Mouse (Mus musculus) forebrain, postnatal 0 days (tissue): ENCODE data around the gene Hist1h2ak. TPM values are rescaled to one million over a fixed set of nuclear protein-coding genes. Genes with fewer than 3 reads are reported as not detected.
"Not testable (repeated sequence)": the region's sequence is repeated elsewhere in the genome, so short reads cannot be mapped to it uniquely, and the experiment has no call there.

ENCODE experiments used
- ATAC-seq: fragments of 200-750 bp; cut with Nextera tagmentation; 2 replicates; pipeline ENCODE4 v1.8.0; 2017; ENCODE audit warnings: mild to moderate bottlenecking, moderate library complexity
- DNase-seq: peaks from one replicate; pipeline ENCODE4 v3.0.0-alpha.2; 2015
- H3K27ac ChIP-seq: fragments of 300-500 bp; sonication (generic); 2 replicates; pipeline ENCODE4 v1.5.1; 2014; ENCODE audit warnings: low read depth, mild to moderate bottlenecking, antibody characterized with exemption, low read length, moderate library complexity, mixed read lengths
- H3K27me3 ChIP-seq: fragments of 300-500 bp; sonication (generic); 2 replicates; pipeline ENCODE4 v1.6.1; 2014; ENCODE audit warnings: mild to moderate bottlenecking, low read length, mixed read lengths; ENCODE audit not compliant: insufficient read depth
- H3K36me3 ChIP-seq: fragments of 300-500 bp; sonication (generic); 2 replicates; pipeline ENCODE4 v1.6.1; 2014; ENCODE audit warnings: mild to moderate bottlenecking, moderate library complexity; ENCODE audit not compliant: insufficient read depth
- H3K4me1 ChIP-seq: fragments of 300-500 bp; sonication (generic); 2 replicates; pipeline ENCODE4 v1.6.1; 2014; ENCODE audit warnings: antibody characterized with exemption; ENCODE audit not compliant: insufficient read depth
- H3K4me2 ChIP-seq: fragments of 300-500 bp; sonication (generic); 2 replicates; pipeline ENCODE4 v1.6.1; 2014; ENCODE audit warnings: low read depth, mild to moderate bottlenecking, moderate library complexity
- H3K4me3 ChIP-seq: fragments of 300-500 bp; sonication (generic); 2 replicates; pipeline ENCODE4 v1.5.1; 2014; ENCODE audit warnings: low read depth, low read length, mixed read lengths
- H3K9ac ChIP-seq: fragments of 300-500 bp; sonication (generic); 2 replicates; pipeline ENCODE4 v1.6.1; 2014; ENCODE audit warnings: mild to moderate bottlenecking
- H3K9me3 ChIP-seq: fragments of 300-500 bp; sonication (generic); 2 replicates; pipeline ENCODE4 v1.6.1; 2016; ENCODE audit warnings: low read length
- CTCF ChIP-seq: sonication (generic); IDR thresholded peaks from 2 replicates; pipeline ENCODE4 v1.5.1; 2016; ENCODE audit warnings: antibody characterized with exemption, control low read depth, low read depth
- WGBS: fragments of 180-500 bp; shearing (Covaris S2); extraction: QIAGEN DNeasy Blood & Tissue Kit; methylation state at CpG from one replicate; pipeline ENCODE4 v1.1.7; 2014; 5-methylcytosine and 5-hydroxymethylcytosine counted together
- polyA plus RNA-seq: library from polyadenylated mRNA; unstranded; fragments of >200 nt; fragmentation: Nextera tagmentation; extraction: Ambion mirVana; gene quantifications from 2 replicates; pipeline ENCODE4 v1.2.1, GENCODE M21; 2015
- total RNA-seq: library from RNA; depleted of rRNA; stranded (reverse); fragments of >200 nt; gene quantifications from 2 replicates; pipeline ENCODE4 v1.2.3, GENCODE M21; 2014

The Hist1h2ak gene
- total and polyA plus RNA-seq, 2 experiments from 2014 or later = 5.2 to 242 TPM

GRCm38 (mm10) chr13:21781639-21782038 is 28.0 kb upstream of the Hist1h2ak start:
- no peak for TF ChIP-seq CTCF
- H3K9me3 ChIP-seq = no peaks in the 10 kb centered on the region
- H3K4me3 ChIP-seq = no peak overlapping the region
- DNase-seq = no peak
- no peak overlapping the region for H3K9ac ChIP-seq
- ATAC-seq = no peak
- H3K27ac ChIP-seq = no peak overlapping the region
- no peaks in the 10 kb centered on the region for H3K36me3 ChIP-seq
- H3K4me2 ChIP-seq = no peak overlapping the region
- H3K4me1 ChIP-seq = peaks cover 29% of the 10 kb centered on the region
- H3K27me3 ChIP-seq = no peaks in the 10 kb centered on the region
- 93% methylated on average over 1 of the region's 1 CpGs for WGBS

GRCm38 (mm10) chr13:21781021-21781555 is 27.5 kb upstream of the Hist1h2ak start:
- H3K36me3 ChIP-seq = no peaks in the 10 kb centered on the region
- H3K27ac ChIP-seq = no peak overlapping the region
- peak overlapping the region; percentile 82 for H3K4me2 ChIP-seq
- ATAC-seq = no peak
- peaks cover 25% of the 10 kb centered on the region for H3K4me1 ChIP-seq
- no peak for TF ChIP-seq CTCF
- DNase-seq = no peak
- H3K9ac ChIP-seq = no peak overlapping the region
- H3K4me3 ChIP-seq = no peak overlapping the region
- 43% methylated on average over 6 of the region's 6 CpGs for WGBS
- H3K9me3 ChIP-seq = no peaks in the 10 kb centered on the region
- H3K27me3 ChIP-seq = no peaks in the 10 kb centered on the region

DNA sequence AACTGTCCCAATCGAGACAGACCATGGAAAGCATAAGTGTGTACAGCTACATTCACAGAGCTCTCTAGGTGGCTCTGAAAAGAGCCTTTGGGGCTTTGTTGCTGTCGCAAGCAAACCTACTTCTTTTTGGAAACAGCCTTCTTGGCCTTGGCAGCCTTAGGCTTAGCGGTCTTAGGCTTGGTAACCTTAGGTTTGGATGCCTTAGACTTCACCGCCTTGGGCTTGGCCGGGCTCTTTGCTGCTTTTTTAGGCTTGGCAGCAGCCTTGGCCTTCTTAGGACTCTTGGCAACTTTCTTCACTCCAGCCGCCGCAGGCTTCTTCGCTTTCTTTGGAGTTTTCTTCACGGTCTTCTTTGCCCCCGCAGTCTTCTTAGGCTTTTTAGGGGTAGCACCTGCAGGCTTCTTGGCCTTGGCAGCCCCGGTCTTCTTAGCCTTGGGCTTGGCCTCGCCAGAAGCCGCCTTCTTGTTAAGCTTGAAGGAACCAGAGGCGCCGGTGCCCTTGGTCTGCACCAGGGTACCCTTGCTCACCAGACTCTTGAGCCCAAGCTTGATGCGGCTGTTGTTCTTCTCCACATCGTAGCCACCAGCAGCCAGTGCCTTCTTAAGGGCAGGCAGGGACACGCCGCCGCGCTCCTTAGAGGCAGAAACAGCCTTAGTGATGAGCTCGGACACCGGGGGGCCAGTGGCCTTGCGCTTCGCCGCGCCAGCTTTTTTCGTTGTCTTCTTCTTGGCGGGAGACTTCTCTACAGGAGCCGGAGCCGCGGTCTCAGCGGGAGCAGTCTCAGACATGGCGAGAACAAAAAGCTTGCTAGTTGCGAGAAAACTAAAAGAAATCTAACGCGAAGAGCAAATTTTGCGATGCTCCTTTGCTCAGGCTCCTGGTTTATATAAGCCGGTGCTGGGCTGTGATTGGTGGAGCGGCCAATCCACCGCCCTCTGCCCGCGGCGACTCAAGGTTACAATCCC is 26.4 kb upstream of the Hist1h2ak start, which contains the start of gene Hist1h1b:
Hist1h1b (minus strand) TSS at position 859 of the 965 bp plus-strand sequence.
- WGBS = under 1% methylated on average over 44 of the region's 44 CpGs
- no peak; the same call in 1 of the 2 replicates for ATAC-seq

DNA sequence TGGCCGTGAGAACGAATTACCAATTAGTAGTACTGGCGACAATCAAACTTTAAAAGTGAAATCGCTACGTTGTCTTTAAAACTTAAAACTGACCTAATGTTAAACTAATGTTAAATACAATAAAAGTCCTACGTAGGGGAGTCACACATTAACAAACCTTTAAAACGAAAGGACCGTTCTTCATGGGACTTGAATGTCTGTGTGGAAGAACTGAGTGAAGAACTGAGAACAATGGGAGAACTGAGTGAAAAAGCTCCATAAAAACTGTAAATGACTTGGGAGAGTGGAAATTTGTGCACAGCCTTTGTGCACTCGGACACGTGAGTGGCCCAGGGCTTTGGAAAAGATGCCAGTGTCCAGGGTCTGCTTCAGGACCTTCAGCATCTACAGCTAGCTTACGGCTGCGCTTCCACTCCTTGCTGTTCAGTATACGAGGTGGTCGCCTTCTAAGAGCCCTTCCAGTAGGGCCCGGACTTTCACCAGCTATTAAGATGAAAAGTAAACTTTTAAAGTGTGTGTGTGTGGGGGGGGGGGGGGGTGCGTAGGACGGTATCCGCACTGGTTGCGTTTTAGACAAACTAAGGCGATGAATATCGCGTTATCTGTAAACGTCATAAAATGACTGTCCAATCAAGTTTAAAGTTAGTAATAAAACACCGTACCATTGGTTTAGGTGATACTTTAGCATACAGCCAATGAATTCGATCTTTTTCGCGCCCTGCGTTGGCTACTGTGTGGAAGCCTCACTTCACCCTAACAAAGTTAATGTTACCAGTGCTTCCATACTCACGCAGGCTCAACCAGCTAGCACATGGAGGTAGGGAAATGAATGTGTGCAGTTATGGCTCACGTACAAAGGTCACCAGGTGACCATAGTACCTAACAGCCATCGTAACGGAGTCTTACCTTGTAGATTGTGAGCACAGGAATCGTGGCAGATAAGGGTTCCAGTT is 25.5 kb upstream of the Hist1h2ak start:
- WGBS = 3% methylated on average over 33 of the region's 33 CpGs
- H3K9ac ChIP-seq = peak overlapping the region; percentile 51
- peak overlapping the region; percentile 82 for H3K4me2 ChIP-seq
- H3K9me3 ChIP-seq = no peaks in the 10 kb centered on the region
- peak; percentile 89 for DNase-seq
- peak; percentile 96 for ATAC-seq
- H3K27ac ChIP-seq = peak overlapping the region; percentile 57
- H3K27me3 ChIP-seq = no peaks in the 10 kb centered on the region
- peak overlapping the region; percentile 45 for H3K4me3 ChIP-seq
- no peaks in the 10 kb centered on the region for H3K36me3 ChIP-seq
- no peak for TF ChIP-seq CTCF
- peaks cover 22% of the 10 kb centered on the region for H3K4me1 ChIP-seq

More for the DNA sequence above, 26.4 kb upstream of the Hist1h2ak start, which contains the start of gene Hist1h1b:
- Histone ChIP-seq H3K9me3 (no peaks in the 10 kb centered on the region), H3K4me3 (peak within 1 kb of the TSS; percentile 45), H3K36me3 (no peaks in the 10 kb centered on the region), H3K4me2 (peak within 1 kb of the TSS; percentile 82), H3K27ac (peak within 1 kb of the TSS; percentile 57), H3K9ac (peak within 1 kb of the TSS; percentile 51), H3K27me3 (no peaks in the 10 kb centered on the region), H3K4me1 (peaks cover 22% of the 10 kb centered on the region)
- peak; percentile 58 for DNase-seq
- no peak for TF ChIP-seq CTCF

DNA sequence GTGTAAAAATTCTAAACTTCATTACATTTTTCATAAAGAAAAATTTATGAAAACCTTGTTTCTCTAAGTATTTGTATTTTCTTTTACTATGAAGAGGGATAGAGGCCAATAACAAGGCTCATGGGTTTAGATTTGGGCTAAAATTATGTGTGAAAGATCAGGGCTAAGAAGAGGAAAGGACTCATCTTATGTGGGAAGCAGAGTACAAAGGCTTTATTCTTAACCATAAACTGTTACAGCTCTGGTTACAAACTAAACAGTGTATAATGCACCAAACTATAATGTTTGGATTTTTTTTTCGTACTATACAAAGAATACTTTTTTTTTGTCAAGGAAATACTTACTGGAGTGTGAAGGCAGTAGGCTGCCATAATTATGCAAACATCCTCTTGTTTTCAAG is 2.1 kb upstream of the Hist1h2ak start:
- 54% methylated on average over 1 of the region's 1 CpGs for WGBS
- H3K4me3 ChIP-seq = no peak overlapping the region
- H3K27ac ChIP-seq = no peak overlapping the region
- no peaks in the 10 kb centered on the region for H3K27me3 ChIP-seq
- no peak for ATAC-seq
- H3K9me3 ChIP-seq = no peaks in the 10 kb centered on the region
- no peaks in the 10 kb centered on the region for H3K36me3 ChIP-seq
- no peak overlapping the region for H3K4me2 ChIP-seq
- DNase-seq = no peak
- no peak overlapping the region for H3K9ac ChIP-seq
- H3K4me1 ChIP-seq = peaks cover 6% of the 10 kb centered on the region; the same call in 1 of the 2 replicates
- no peak for TF ChIP-seq CTCF

DNA sequence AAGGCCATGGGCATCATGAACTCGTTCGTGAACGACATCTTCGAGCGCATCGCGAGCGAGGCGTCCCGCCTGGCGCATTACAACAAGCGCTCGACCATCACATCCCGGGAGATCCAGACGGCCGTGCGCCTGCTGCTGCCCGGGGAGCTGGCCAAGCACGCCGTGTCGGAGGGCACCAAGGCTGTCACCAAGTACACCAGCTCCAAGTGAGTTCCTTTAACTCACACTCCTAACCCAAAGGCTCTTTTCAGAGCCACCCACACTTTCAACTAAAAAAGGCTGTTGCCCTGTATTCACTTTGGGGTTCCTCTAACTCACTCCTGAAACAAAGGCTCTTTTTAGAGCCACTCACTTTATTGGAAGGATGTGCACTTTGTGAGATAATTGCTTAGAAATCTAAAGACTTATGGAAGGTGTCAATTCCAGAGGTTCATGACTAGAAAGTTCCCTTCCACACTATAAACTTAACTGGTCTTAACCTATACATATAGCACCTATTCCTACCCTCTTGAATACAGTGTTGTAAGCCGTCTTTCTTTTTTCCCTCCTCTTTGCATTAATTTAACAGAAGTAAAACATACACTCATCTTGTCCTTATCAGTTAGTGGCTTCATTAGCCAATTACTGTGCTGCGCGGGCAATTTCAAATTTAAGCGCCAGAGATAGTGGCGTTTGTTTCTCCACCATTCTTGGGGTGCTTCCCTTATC is 821 bp upstream of the Hist1h2ak start:
- H3K9ac ChIP-seq = peak overlapping the region; percentile 44; the same call in 1 of the 2 replicates
- DNase-seq = peak; percentile 66
- peak overlapping the region; percentile 68 for H3K4me2 ChIP-seq
- H3K4me3 ChIP-seq = peak overlapping the region; percentile 43
- not testable (repeated sequence) for H3K27me3 ChIP-seq, H3K36me3 ChIP-seq, H3K4me1 ChIP-seq, H3K9me3 ChIP-seq
- 0% methylated on average over 21 of the region's 26 CpGs for WGBS
- ATAC-seq = 0 out of 2 replicates have a peak, but pooled peaks have one; percentile 0
- 0 out of 2 replicates have a peak overlapping the region, but pooled peaks have one; percentile 23 for H3K27ac ChIP-seq
